Mouse (Mus musculus): ENCODE data around the gene Crkl.

DNA sequence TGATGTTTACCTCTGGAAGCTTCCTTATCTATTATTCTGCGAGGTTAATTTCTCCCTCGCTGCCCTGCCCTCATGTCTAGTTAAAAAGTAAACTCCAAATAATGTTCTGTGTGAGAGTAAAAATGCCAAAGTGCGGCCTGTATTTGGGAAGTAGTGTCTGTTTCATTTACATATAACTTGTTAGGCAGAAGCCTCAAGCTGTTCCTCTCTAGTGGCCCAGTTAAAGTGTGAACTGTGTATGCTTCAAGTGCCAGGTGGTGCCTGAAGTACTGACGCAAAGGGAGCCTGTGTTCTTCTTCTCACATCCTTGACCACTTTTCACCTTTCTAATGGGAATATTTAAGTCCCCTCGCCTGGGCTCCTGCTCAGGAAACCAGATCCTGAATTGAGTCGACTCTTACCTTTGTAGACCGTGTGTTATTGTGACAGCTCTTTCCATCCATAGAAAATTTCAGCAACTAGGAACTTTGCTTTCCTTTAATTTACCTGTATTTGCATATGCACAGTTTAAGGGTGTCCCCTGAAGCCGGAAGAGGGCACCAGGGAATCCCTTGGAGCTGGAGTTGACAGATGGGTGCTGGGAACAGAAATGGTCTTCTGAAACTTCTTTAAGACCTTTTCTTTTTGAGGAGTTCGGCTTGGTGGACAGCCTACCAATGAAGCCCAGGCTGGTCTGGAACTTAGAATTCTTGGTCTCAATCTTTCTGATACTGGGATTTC lies 45.1 kb upstream of the Crkl start:
- TF ChIP-seq POLR2A (IDR thresholded peaks at IDR 0.05; ENCODE audit: insufficient read length, low read depth) (no peak), POLR2AphosphoS2 (IDR thresholded peaks at IDR 0.05; ENCODE audit: insufficient read length, low read depth) (no peak), USF1 (IDR thresholded peaks at IDR 0.05; ENCODE audit: low read depth) (no peak)

Measured in myocyte (in vitro differentiated cells).